In genomic region chr5:150295096-150295495, GRCm38 (mm10) we compare ENCODE assay signal across 8 mouse cellular contexts.
DNase-seq lines count a peak whose midpoint lies in the region; ATAC-seq and TF ChIP-seq lines count a peak whose summit lies in the region.
"Had no signal": no experiment of that assay in that cellular context is flagged by ENCODE, and none has a peak within 500 bp of the region (broad histone marks: within the 10 kb centered on the region; RNA-seq: fewer than 3 reads in every experiment).

No protein-coding gene starts in this region.

- H3K9ac ChIP-seq in limb, embryonic 12.5 days (replicated peaks), result no peak overlapping the region
- H3K9ac ChIP-seq in forebrain, embryonic 16.5 days (replicated peaks; ENCODE audit: low read depth, low read length), result no peak overlapping the region
- H3K9ac ChIP-seq: liver, embryonic 14.5 days had no signal

- H3K27ac ChIP-seq in limb, embryonic 12.5 days, result 0 out of 2 replicates have a peak overlapping the region, but pooled peaks have one; percentile 64
- H3K27ac ChIP-seq in limb, embryonic 10.5 days, result no peak overlapping the region
- peak overlapping the region; percentile 47 for H3K27ac ChIP-seq in small intestine, adult 2 months (ENCODE audit: insufficient read depth, low read depth, low read length)
- H3K27ac ChIP-seq in forebrain, embryonic 16.5 days (ENCODE audit: low read length), result no peak overlapping the region
- H3K27ac ChIP-seq: liver, embryonic 14.5 days had no signal

- intact Hi-C loops in gastrocnemius, postnatal 36 days (cut with DNase I), result loop anchor here (2.0 kb wide), 1 partner anchor 42 kb away; no protein-coding TSS in a partner anchor
- intact Hi-C loops in heart, postnatal 10 days (cut with DNase I), result no loop called here

- no peak overlapping the region for H3K4me3 ChIP-seq in limb, embryonic 12.5 days (replicated peaks)
- no peak overlapping the region for H3K4me3 ChIP-seq in limb, embryonic 10.5 days
- H3K4me3 ChIP-seq in small intestine, adult 2 months (ENCODE audit: low read depth, low read length), result no peak overlapping the region
- H3K4me3 ChIP-seq in forebrain, embryonic 16.5 days (replicated peaks; ENCODE audit: low read length), result no peak overlapping the region

- no peaks in the 10 kb centered on the region for H3K36me3 ChIP-seq in limb, embryonic 12.5 days
- no peaks in the 10 kb centered on the region for H3K36me3 ChIP-seq in limb, embryonic 10.5 days
- no peaks in the 10 kb centered on the region for H3K36me3 ChIP-seq in small intestine, adult 2 months (ENCODE audit: control insufficient read depth, insufficient read depth, low read length)
- no peaks in the 10 kb centered on the region for H3K36me3 ChIP-seq in forebrain, embryonic 16.5 days (ENCODE audit: control insufficient read depth, insufficient read depth)

- no peak for DNase-seq in limb, embryonic 10.5 days (ENCODE audit: low spot score)
- peak; percentile 38 to 39 for DNase-seq in gastrocnemius, postnatal 36 days
- DNase-seq in heart, postnatal 10 days, result peak; percentile 76 to 82
- no peak for DNase-seq in adrenal gland, postnatal 36 days

- peaks cover 9% of the 10 kb centered on the region for H3K4me1 ChIP-seq in limb, embryonic 12.5 days (replicated peaks)
- H3K4me1 ChIP-seq in limb, embryonic 10.5 days, result peaks cover 8% of the 10 kb centered on the region
- peaks cover 6% of the 10 kb centered on the region; the same call in 1 of the 2 replicates for H3K4me1 ChIP-seq in small intestine, adult 2 months (ENCODE audit: control insufficient read depth, insufficient read depth, insufficient read length, low read length)
- H3K4me1 ChIP-seq in forebrain, embryonic 16.5 days (replicated peaks; ENCODE audit: control insufficient read depth, insufficient read depth, low read length), result peaks cover 3% of the 10 kb centered on the region; the same call in 1 of the 2 replicates

- no peak overlapping the region for H3K4me2 ChIP-seq in limb, embryonic 12.5 days
- no peak overlapping the region for H3K4me2 ChIP-seq in forebrain, embryonic 16.5 days (ENCODE audit: low read length)

- ATAC-seq in limb, embryonic 12.5 days (ENCODE audit: insufficient number of reproducible peaks, insufficient read depth, low FRiP score, low TSS enrichment, low read depth), result no peak
- no peak for ATAC-seq in forebrain, embryonic 16.5 days

- TF ChIP-seq POLR2A in small intestine, adult 2 months (IDR thresholded peaks at IDR 0.05; ENCODE audit: low read depth, low read length), result no peak

- no peaks in the 10 kb centered on the region for H3K9me3 ChIP-seq in limb, embryonic 12.5 days
- H3K9me3 ChIP-seq in limb, embryonic 10.5 days (replicated peaks), result no peaks in the 10 kb centered on the region
- no peaks in the 10 kb centered on the region for H3K9me3 ChIP-seq in forebrain, embryonic 16.5 days (ENCODE audit: control insufficient read depth, low read length)

- H3K27me3 ChIP-seq in limb, embryonic 12.5 days, result no peaks in the 10 kb centered on the region
- H3K27me3 ChIP-seq in limb, embryonic 10.5 days (ENCODE audit: low read depth, poor library complexity, severe bottlenecking), result no peaks in the 10 kb centered on the region
- H3K27me3 ChIP-seq in small intestine, adult 2 months (ENCODE audit: control insufficient read depth, insufficient read depth, low read length), result no peaks in the 10 kb centered on the region
- H3K27me3 ChIP-seq in forebrain, embryonic 16.5 days (replicated peaks; ENCODE audit: control insufficient read depth, insufficient read depth, low read length), result no peaks in the 10 kb centered on the region

- 70% methylated on average over 11 of the region's 11 CpGs for WGBS in limb, embryonic 12.5 days
- WGBS in limb, embryonic 10.5 days, result 83% methylated on average over 11 of the region's 11 CpGs
- WGBS in small intestine, adult 2 months, result 81% methylated on average over 11 of the region's 11 CpGs
- WGBS in forebrain, embryonic 16.5 days, result 88% methylated on average over 11 of the region's 11 CpGs

- TF ChIP-seq CTCF in small intestine, adult 2 months (IDR thresholded peaks at IDR 0.05; ENCODE audit: extremely low read depth, insufficient read length, insufficient replicate concordance, low read depth, low read length), result no peak

Comparison
In these comparisons a context has a peak if more than half of its experiments do, and no peak if none do; other contexts are left out.
1. H3K27ac ChIP-seq: peak in limb, embryonic 12.5 days (single experiment) and small intestine, adult 2 months (single experiment); none in limb, embryonic 10.5 days (single experiment) and forebrain, embryonic 16.5 days (single experiment).
2. DNase-seq: peak in gastrocnemius, postnatal 36 days (2 of 2) and heart, postnatal 10 days (2 of 2); none in limb, embryonic 10.5 days (single experiment) and adrenal gland, postnatal 36 days (0 of 2).